Mouse (Mus musculus) 416B (cell line): Measurements from ENCODE around the gene B230104I21Rik.

Experiments
- DNase-seq: peaks from one replicate; pipeline ENCODE4 v3.0.0; 2011; ENCODE audit warnings: low read depth

B230104I21Rik gene

DNA sequence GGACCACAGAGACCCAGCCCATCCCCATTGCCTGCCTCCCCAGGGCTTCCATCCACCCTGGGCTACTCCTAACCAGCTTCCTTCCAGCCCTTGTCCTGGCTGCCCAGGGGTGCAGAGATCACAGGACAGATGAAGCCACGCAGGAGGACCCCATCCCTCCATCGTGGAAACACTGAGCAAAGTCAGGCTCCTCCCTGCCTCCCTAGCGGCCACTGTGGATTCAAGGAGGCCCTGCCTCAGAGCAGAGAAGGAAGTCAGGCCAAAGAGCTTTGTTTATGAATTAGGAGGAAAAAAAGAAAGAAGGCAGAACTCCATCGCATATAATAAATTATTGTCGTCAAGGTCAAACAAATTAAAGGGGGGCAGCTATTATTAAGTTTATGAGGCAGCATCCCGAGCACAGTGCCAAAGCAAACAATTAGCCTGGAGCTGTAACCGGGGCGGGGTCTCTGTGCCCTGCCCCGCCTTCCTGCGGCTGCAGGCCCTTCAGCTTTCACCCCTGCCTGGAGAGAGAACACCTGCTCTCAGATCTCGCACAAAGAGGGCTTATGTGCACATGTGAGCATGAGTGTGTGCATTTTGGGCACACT lies 12.4 kb downstream of the B230104I21Rik start:
- no peak for DNase-seq

DNA sequence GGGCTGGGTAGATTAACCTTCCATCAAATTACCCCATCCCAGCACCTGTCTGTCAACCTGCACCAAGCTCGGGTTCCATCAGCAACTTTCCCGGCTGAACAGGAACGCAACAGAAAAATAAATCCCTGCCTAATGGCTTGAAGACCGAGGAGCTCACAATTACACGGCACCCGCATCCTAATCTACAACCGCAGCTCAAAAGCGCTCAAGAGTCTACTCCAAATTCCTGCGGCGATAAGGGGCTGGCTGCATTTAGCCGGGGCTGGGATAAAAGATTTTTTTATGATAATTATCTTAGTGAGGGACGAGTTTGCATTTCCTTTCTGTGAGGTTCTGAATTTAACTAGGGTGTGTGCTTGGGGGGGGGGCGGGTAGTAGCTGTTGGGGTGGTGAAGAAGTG lies 16.3 kb downstream of the B230104I21Rik start:
- no peak for DNase-seq

DNA sequence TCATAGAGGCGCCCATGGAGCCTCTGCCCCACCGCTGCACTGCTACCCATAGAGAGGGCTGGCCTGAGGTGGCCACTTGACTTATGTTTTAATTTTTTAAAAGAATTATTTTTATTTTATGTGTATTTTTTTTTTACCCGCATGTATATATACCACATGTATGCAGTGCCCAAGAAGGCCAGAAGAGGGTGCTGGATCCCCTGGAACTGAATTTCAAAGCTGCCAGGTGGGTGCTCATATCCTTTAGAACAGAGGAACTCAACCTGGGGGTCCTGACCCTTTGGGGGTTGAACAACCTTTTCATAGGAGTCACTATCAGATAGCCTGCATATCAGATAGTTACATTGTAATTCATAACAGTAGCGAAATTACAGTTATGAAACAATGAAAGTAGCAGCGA lies 19.5 kb downstream of the B230104I21Rik start:
- DNase-seq, result no peak

DNA sequence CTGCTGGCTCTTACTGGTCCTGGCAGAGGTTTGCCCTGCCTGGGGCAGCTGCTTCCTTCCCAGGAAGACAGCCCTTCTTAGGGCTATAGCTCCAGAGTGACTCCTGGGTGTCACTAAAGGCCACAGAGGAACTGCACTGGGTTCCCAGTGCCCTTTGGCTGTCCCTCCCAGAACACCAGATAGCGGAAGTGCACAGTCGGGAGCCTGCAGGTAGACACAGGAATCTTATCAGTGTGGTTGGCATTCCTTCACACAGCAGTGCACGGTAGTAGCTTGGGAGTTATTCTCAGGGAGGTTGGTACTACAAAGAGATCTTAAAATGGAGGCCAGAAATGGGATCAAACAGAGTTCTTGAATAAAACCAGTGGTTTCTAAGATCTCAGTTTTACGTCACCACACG lies 22.4 kb downstream of the B230104I21Rik start:
- no peak for DNase-seq

DNA sequence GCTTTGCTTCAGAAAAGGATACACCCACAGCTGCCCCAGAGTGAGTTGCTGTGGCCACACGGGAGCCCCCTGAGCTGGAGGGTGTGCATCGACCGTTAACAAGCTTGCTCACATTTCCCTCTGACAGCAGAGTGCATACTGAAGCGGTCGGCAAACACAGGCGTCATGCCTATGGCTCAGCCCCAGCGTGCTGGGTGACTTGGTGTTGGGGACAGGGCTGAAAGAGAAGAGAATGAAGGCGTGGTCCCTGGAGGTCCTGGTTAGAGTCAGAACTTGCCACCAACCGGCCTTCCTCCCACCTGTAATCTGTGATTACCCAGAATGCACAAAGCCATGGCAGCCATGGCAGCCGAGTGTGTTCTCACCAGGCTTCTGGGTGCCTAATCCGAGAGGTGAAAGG lies 22.9 kb downstream of the B230104I21Rik start:
- DNase-seq, result no peak

DNA sequence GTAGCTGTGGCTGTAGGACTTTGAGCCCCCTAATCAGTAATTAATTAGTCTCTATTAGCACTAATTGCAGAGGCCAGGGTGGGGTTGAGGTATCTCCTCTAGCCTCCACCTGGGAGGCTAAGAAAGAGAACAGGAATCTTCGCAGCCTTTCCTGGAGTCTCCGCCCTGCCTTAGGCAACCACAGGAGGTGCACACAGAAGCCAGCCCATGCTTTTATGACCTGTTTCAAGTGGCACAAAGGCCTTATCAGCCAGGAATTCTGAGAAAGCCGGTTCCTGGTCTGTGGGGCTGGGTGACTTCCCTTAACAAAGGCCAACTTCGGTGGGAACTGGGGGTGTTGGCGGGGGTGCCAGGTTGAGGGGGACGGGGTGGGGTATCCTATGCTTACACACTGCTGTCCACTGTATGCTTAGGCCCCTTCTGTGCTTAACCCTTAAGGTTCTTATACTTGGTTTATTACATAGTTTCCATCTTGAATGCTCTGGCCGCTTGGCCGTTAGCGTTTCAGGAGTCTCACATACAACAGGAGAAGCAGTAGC lies 23.9 kb downstream of the B230104I21Rik start:
- no peak for DNase-seq

DNA sequence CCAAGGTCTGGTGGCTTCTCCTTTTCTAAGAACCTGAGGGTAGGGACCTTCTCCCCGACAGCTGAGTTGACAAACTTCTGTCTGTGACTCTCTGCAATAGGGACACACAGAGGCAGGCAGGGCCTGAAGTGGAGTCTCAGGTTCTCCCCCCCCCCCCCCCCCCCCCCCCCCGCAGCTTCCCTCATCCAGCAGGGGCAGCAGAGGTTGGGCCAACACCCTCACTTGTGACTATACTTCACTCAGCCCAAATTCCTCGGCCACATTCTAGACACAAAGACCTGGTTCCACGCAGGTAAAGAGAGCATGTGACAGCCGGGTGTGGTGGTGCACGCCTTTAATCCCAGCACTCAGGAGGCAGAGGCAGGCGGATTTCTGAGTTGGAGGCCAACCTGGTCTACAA lies 24.5 kb downstream of the B230104I21Rik start:
- DNase-seq, result no peak

DNA sequence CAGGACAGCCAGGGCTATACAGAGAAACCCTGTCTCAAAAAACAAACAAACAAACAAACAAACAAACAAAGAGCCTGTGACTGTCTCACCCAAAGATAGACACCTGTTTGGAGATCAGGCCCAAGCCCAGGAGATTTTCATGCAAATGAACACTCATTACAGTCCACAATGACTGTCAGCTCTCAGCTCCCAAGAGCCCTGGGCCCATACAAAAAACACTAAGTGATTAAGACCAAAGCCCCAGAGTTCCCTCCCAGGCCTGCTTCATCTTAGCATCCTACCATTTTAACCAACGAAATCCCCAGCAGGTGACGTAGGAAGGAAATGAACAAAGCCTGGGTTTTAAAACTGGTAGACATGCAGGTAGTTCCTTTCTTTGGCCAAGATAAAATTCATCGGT lies 24.9 kb downstream of the B230104I21Rik start:
- no peak for DNase-seq

DNA sequence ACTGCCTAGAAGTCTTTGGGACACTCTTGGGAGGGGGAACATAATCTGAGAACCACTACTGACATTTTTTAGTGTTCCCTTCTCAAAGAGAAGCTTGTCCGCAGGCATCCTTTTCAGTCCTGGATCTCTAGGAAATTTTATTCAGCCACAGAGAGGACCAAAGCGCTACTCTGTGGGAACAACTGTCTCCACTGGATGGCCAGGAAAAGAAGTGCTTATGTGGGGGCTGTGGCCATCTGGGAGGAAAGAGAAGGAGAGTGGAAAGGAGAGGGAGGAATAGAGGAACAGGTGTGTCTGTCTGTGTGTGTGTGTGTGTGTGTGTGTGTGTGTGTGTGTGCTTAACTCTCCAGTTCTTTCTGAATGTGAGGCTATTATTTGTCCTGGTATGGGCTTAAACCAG lies 28.8 kb downstream of the B230104I21Rik start:
- DNase-seq, result no peak

DNA sequence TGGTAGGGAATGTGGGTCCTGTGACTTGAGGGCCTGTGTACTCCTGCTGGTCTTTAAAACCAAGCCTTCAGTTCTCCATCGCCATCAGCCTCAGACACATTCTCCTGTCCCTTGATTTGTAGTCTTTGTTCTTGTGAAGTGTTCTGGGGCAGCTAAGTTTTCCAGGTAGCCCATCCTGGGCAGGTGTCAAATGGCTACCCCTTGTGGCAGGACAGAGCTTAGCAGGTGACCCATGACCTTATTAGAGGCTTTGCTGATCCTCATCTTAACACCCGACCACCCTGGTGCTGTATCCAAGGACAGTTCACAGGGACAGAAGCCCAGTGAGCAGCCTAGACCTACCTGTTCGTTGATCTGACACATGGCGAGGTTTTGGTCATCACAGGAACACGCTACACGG lies 30.9 kb downstream of the B230104I21Rik start:
- no peak for DNase-seq

DNA sequence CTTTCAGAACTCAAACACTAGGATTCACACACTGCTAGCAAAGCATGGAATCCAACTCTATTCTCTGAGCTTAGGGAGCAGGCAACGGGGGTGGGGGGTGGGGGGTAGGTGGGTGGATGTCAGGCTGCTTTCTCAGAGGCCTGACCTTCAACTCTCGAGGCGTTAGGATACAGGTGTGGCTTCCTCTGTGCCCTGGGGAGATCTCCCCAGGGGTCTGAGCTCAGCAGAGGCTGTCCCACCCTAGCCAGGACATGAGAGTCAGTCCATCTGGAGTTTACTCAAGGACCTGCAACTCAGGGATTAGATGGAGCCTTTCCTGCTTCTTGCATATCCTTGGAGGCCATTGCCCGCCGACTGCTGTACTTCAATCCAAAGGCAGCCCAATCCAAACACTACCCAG lies 33.2 kb downstream of the B230104I21Rik start:
- DNase-seq, result no peak

DNA sequence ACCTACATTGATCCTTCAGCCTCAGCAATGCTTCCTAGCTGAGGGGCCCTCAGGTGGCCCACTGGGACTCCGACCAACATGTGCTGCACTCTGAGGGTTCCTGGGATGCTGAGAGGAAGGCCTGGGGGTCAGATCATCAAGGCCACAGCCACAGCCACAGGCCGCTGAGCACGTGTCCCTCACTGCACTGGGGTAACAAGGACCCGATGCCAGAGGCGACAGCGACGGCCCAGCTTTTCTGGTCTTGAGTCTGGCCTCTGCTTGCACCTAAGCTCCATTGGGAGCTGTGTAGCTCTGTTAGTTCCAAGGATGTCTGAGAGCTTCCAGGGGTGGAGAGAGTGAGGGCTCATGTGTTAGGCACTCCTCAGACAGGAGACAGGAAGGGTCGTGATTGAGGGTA lies 34.9 kb downstream of the B230104I21Rik start:
- DNase-seq, result no peak

DNA sequence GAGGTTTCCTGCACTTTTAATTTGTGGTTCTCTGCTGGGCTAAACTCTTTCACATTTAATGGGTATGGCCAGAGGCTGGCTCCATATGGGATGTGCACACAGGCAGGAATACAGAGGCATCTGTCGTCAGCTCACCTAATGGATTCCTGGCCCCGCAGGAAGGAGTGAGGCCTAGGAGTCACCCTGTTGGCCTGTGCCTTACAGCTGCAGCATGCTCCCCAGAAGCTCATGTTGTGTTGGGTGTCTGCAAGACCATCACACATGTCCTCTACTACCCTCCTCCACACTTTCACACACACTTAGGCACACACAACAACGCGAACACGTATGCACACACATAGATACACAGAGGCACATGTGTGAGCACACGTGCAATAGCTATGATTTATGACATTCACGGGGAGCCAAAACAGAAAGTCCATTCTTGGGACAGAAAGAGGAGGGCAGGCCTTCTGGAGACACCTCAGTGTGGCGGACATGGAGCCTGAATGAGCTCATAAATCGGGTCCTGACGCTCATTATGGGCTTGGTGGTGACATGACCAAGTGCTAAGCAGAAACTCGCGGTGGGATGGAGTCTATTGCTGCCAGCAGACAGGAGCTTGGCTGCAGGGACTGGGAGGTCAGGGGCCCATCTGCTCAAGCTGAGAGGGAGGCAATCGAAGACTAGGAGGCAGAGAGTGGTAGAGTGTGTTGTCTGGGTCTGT lies 35.8 kb downstream of the B230104I21Rik start:
- DNase-seq, result no peak

DNA sequence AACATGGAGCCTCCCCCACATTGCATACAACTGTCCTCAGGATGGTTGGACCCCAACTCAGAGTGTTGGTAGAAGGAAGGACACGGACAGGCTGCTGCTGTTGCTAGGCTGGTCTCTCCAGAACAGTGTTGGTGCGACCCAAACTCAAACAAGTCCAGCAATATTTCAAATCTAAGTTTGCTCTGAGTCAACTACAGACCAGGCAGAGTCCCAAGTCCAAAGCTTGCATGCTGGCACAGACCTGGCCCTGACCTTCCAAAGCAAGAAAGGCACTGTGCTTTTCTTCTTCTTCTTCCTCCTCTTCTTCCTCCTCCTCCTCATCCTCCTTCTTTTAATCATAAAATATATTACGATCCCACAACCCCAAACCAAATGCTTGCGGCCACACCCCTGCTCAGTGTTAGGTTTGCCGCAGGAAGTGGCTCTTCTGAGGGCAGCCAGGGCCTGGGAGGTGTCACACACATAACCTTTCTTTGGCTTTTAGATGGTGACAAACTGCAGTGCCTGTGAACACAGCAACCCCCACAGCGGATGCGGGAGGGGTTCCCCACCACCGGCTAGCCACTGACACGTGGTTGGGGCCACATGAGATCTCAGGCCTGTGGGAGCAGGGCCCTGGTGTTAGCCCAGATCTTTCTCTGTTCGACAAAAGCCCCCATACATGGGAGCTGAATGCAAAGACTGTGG lies 40.2 kb downstream of the B230104I21Rik start:
- no peak for DNase-seq

DNA sequence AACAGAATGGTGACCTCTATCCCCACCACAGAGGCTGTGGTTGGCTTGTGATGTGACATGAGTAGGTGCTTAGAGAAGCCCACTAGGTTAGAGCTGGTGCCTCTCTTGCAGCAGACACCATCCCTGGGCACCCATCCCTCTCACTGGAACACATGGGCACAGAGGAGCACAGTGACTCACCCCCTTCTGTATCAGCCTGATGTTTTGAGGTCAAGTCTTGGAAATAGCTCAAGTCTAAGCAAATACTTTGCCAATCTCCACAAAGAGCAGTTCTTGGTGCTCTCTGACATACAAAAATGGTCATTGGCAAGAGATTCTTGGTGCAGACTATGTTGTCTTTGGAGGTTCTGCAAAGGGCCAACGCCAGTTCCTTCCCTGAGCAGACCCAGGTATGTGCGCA lies 42.9 kb downstream of the B230104I21Rik start:
- no peak for DNase-seq

DNA sequence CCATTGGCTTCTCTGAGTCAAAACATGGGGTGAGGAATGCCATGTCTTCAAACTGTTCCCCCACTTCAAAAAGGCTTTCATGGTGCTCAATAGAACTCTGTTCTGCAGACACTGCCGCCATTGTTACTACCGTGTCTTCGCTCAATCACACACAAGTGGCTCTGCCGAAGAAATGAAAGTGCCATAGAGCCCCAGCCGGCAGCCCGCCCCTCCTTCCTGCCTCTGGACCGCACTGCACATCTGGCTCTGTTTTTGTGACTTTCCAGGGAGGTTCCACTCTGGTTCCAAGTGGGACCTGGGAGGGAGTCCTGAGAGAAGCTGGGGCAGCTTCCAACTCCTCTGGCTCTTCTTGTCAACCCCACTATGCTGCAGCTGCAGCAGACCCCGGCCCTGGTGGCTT lies 49.3 kb downstream of the B230104I21Rik start:
- no peak for DNase-seq

DNA sequence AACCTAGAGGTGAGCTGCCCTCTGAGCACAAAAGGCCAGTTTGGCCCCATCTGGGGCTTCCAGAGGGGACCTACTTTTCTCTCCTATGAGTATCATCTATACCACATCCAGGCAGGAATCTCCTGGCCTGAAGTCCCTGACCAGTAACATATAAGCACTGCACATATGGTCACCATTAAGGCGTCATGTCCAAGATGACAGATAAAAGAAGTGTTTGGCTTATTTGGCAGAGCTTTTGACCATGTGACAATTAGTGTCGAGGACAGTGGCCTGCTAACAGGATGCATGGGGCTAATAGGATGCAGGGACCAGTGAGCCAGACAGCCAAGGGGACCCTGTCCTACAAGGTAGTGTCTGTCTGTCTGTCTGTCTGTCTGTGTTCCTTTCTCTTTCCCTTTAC lies 50.0 kb downstream of the B230104I21Rik start:
- DNase-seq, result no peak

DNA sequence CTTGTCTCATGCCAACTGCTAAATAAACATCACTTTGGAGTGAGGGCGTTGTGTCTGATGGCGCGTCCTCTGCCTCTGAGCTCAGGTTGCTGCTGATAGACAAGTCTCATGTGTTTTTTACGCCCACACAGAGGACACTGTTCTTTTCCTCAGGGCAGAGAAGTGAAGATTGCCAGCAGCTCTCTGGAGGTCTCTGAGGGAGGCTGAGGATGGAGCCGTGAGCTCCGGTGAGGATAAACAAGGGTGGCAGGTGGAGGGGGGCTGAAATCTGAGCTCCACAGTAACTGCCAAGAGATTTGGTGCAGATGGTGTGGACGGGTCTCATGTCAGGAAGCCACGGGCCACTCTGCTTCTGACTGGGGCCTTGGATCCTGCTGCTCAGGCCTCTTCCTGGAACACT lies 50.9 kb downstream of the B230104I21Rik start:
- no peak for DNase-seq

DNA sequence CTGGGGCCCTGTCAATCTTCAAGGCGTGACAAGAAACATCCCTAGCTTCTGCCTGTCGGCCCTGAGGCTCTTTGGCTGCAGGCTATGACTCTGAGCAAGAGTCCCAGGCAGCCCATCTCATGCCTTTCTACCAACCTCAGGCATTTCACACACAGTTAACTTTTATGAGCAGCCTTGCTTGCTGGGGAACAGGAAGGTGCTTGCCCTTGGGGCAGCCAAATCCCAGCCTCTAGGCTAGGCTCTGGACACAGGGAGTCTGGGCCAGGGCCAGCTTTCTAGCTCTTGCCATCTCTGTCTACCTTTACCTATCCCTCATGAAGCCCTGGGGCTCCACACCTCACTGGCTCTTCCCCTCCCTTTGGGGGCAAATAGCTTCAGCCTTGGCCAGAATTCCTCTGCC lies 53.7 kb downstream of the B230104I21Rik start:
- DNase-seq, result no peak

DNA sequence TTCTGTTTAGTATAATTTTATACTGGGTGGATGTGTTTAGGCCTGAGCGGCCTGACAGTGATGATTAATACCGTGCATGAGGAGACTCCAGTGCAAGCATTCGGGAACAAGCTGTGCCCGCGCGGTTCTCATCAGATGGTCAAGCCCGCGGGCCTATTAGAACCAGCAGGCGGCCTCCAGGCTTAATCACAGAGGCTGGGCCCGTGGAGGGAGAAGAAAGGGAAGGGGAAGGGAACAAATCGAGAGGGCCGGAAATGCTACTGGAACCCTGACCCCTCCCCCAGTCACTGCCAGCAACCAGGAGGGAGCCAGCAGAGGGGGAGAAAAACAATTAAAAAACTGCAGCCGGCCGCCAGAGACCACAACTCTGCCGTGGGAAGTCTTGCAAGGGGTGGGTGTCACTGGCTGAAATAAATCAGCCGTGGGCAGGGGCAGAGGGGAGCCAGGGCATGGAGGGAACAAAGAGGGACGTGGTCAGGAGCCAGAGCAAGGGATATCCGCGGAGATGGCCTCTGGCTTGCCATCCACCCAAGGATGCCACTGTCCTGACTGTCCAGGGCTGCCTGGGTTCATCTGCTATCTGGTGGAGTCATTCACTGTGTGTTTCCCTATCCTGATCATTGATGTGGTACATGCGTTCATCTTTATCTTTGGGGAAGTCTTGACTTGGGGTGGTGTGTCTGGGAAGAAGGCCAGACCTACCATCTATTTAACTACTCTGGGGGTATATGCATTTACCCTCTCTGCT lies 54.6 kb downstream of the B230104I21Rik start:
- DNase-seq, result no peak

DNA sequence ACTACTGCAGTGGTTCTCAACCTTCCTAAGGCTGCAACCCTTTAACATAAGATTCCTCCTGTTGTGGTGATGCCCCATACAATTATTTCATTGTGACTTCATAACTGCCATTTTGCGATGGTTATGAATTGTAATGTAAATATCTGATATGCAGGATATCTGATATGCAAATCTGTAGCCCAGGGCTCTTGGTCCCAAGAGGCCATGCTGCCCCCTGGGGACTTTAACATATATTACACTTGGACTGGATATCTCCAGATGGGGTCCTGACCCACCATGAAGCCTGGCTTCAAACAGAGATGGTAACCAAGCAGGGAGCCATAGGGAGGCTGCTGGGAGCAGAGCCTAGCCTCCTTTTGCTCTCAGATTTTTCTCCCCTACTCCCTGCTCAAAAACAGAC lies 56.7 kb downstream of the B230104I21Rik start:
- DNase-seq, result no peak
